Mouse (Mus musculus): Measurements from ENCODE around the gene Prr23a1. TPM values are rescaled to one million over a fixed set of nuclear protein-coding genes. Genes with fewer than 3 reads are reported as not detected.

Gene Prr23a1
- polyA plus RNA-seq (2014; fragmentation: Illumina TruSeq; extraction: RNeasy Lipid Tissue Mini Kit (QIAGEN cat#74804); ENCODE audit: low read depth, low replicate concordance): not detected

DNA sequence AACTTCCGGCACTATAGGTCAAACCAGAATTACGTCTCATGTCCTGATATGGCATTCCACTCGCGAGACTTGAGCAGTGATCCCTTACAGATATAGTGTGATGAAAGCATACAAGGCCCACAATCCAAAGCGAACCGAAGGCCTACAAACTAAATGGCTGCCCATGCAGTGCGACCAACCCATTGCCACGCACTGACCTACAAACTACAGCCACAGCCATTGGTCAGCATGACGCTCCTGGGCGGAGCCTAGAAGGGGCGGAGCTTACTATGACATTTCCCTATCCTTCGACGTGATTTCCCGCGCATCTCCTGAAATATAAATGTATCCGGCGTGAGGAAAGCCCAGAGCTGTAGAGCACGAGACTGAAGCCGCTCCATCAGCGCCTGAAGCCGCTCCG, at the start of gene Prr23a1:
Prr23a1 (plus strand) TSS at position 387 of the 400 bp plus-strand sequence.

DNA sequence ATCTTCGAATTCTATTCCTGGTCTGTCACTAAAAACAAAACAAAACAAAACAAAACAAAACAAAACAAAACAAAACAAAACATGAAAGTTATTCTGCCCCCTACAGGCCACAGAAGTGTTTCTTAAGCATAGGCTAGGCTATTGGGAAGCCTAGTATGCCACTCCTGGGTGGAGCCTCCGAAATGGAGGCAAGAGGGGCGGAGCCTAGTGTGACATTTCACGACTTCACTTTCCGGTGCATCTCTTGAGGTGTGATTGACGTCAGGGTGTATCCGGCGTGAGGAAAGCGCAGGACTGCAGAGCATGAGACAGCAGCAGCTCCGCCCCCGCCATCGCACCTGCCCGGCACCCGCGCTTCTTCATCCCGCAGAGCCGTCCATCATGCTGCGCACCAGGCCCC, 13.9 kb downstream of the Prr23a1 start, which contains the start of gene Prr23a2:
Prr23a2 (plus strand) TSS at position 285 of the 400 bp plus-strand sequence.

DNA sequence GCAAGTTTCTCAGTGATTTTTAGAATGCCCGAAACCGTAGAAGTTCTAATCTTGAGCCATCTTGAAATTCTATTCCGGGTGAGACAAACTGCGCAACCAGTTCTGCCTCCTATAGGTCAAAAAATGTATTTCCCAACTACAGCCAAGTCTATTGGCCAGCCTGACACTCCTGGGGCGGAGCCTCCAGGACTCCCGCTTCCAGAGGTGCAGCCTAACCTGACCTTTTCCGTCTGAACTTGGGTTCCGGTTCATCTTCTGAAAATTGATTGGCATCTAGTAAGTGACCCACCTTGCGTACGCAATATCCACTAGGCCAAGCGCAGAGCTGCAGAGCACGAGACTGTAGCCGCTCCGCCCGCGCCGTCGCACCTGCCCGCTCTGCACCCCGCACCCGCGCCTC, 22.3 kb downstream of the Prr23a1 start, which contains the start of gene Prr23a3:
Prr23a3 (plus strand) TSS at position 197 of the 400 bp plus-strand sequence.

Other genes starting within 250 kb of the Prr23a1 start
- 105 TPM for gene Mrps22, start 240.8 kb upstream of the Prr23a1 start, polyA plus RNA-seq (2014; fragmentation: Illumina TruSeq; extraction: RNeasy Lipid Tissue Mini Kit (QIAGEN cat#74804); ENCODE audit: low read depth, low replicate concordance)
- gene Prr23a2, start 14.0 kb downstream of the Prr23a1 start, polyA plus RNA-seq (2014; fragmentation: Illumina TruSeq; extraction: RNeasy Lipid Tissue Mini Kit (QIAGEN cat#74804); ENCODE audit: low read depth, low replicate concordance): not detected
- 0.41 TPM for gene Prr23a3, start 22.3 kb downstream of the Prr23a1 start, polyA plus RNA-seq (2014; fragmentation: Illumina TruSeq; extraction: RNeasy Lipid Tissue Mini Kit (QIAGEN cat#74804); ENCODE audit: low read depth, low replicate concordance)
- not detected for gene 7420426K07Rik, start 60.6 kb downstream of the Prr23a1 start, polyA plus RNA-seq (2014; fragmentation: Illumina TruSeq; extraction: RNeasy Lipid Tissue Mini Kit (QIAGEN cat#74804); ENCODE audit: low read depth, low replicate concordance)
- gene Foxl2, start 112.8 kb downstream of the Prr23a1 start, polyA plus RNA-seq (2014; fragmentation: Illumina TruSeq; extraction: RNeasy Lipid Tissue Mini Kit (QIAGEN cat#74804); ENCODE audit: low read depth, low replicate concordance): not detected
- gene Faim, start 143.9 kb downstream of the Prr23a1 start, polyA plus RNA-seq (2014; fragmentation: Illumina TruSeq; extraction: RNeasy Lipid Tissue Mini Kit (QIAGEN cat#74804); ENCODE audit: low read depth, low replicate concordance): 19.8 TPM
- gene Gm1123, start 193.2 kb downstream of the Prr23a1 start, polyA plus RNA-seq (2014; fragmentation: Illumina TruSeq; extraction: RNeasy Lipid Tissue Mini Kit (QIAGEN cat#74804); ENCODE audit: low read depth, low replicate concordance): 0.27 TPM